Mouse (Mus musculus) liver, embryonic 11.5 days (tissue): ENCODE results near the gene Grik3. TPM values are rescaled to one million over a fixed set of nuclear protein-coding genes. Genes with fewer than 3 reads are reported as not detected.

Source experiments
- ATAC-seq: fragments of 200-750 bp; cut with Nextera tagmentation; replicated peaks from 2 replicates; pipeline ENCODE4 v1.8.0; 2017; ENCODE audit warnings: moderate number of reproducible peaks, mild to moderate bottlenecking, moderate TSS enrichment, moderate library complexity; ENCODE audit not compliant: low FRiP score
- DNase-seq: peaks from one replicate; pipeline ENCODE4 v3.0.0-alpha.2; 2017; ENCODE audit warnings: low spot score
- H3K27ac ChIP-seq: fragments of 300-500 bp; sonication (generic); 2 replicates; pipeline ENCODE4 v1.5.1; 2014; ENCODE audit warnings: mild to moderate bottlenecking, low read depth, low read length, control low read depth
- H3K27me3 ChIP-seq: fragments of 300-500 bp; sonication (generic); replicated peaks from 2 replicates; pipeline ENCODE4 v1.6.1; 2014; ENCODE audit warnings: low read length, mixed read lengths; ENCODE audit not compliant: control insufficient read depth, insufficient read depth
- H3K36me3 ChIP-seq: fragments of 300-500 bp; sonication (generic); 2 replicates; pipeline ENCODE4 v1.6.1; 2014; ENCODE audit warnings: mild to moderate bottlenecking, low read length, moderate library complexity, mixed read lengths; ENCODE audit not compliant: control insufficient read depth, insufficient read depth
- H3K4me1 ChIP-seq: fragments of 300-500 bp; sonication (generic); replicated peaks from 2 replicates; pipeline ENCODE4 v1.6.1; 2014; ENCODE audit warnings: low read length, mixed read lengths; ENCODE audit not compliant: control insufficient read depth, insufficient read depth
- H3K4me2 ChIP-seq: fragments of 300-500 bp; sonication (generic); 2 replicates; pipeline ENCODE4 v1.6.1; 2014; ENCODE audit warnings: mild to moderate bottlenecking, control low read depth, moderate library complexity
- H3K4me3 ChIP-seq: fragments of 300-500 bp; sonication (generic); 2 replicates; pipeline ENCODE4 v1.5.1; 2014; ENCODE audit warnings: low read depth, low read length, control low read depth
- H3K9ac ChIP-seq: fragments of 300-500 bp; sonication (generic); 2 replicates; pipeline ENCODE4 v1.6.1; 2014; ENCODE audit warnings: low read depth, low read length, control low read depth
- H3K9me3 ChIP-seq: fragments of 300-500 bp; sonication (generic); 2 replicates; pipeline ENCODE4 v1.6.1; 2016; ENCODE audit warnings: low read length, inconsistent platforms, mixed read lengths; ENCODE audit not compliant: control insufficient read depth
- WGBS: fragments of 180-500 bp; shearing (Covaris S2); extraction: QIAGEN DNeasy Blood & Tissue Kit; methylation state at CpG from one replicate; pipeline ENCODE4 v1.1.7; 2014; 5-methylcytosine and 5-hydroxymethylcytosine counted together
- microRNA-seq: library from miRNA; unstranded; fragments of <30 nt; microRNA quantifications from one replicate; pipeline ENCODE4, GENCODE M21; 2017; ENCODE audit warnings: borderline number of aligned reads
- polyA plus RNA-seq: library from polyadenylated mRNA; unstranded; fragments of >200 nt; fragmentation: Nextera tagmentation; extraction: Ambion mirVana; gene quantifications from 2 replicates; pipeline ENCODE4 v1.2.1, GENCODE M21; 2014

Gene Grik3
- polyA plus RNA-seq, 1 experiment from 2014 or later = 0.01 TPM

DNA sequence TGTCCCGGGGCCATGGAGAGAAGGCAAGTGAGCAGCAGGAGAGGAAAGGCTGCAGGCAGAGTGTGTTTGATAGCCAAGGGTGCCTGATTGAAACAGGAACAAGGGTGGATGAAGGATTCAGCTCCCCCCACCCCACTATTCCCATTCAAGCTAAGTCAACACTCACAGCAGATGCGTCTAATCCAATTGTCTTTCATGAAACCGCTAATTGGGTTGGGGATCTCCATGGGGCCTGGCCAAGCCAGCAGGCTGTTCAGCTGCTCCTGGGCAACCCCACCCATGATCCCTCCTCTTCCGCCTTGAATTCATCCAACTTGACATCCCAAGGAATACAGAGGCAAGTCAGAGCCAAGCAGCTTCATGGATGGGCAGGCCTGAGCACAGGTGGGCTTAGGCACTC lies 246.3 kb downstream of the Grik3 start:
- Histone ChIP-seq H3K27ac (no peak overlapping the region), H3K4me1 (no peaks in the 10 kb centered on the region), H3K9me3 (no peaks in the 10 kb centered on the region), H3K9ac (no peak overlapping the region), H3K36me3 (no peaks in the 10 kb centered on the region), H3K4me3 (no peak overlapping the region), H3K27me3 (peaks cover 1% of the 10 kb centered on the region; the same call in 1 of the 2 replicates), H3K4me2 (no peak overlapping the region)
- DNase-seq (no peak), ATAC-seq (no peak)
- 71% methylated on average over 4 of the region's 4 CpGs for WGBS

- WGBS = 70% methylated on average over 4 of the region's 4 CpGs
- ATAC-seq (no peak), DNase-seq (no peak)
- Histone ChIP-seq H3K9me3 (no peaks in the 10 kb centered on the region), H3K4me3 (no peak overlapping the region), H3K4me1 (no peaks in the 10 kb centered on the region), H3K36me3 (no peaks in the 10 kb centered on the region), H3K27ac (no peak overlapping the region), H3K4me2 (no peak overlapping the region), H3K9ac (no peak overlapping the region), H3K27me3 (no peaks in the 10 kb centered on the region)
Observed at GRCm38 (mm10) chr4:125738825-125739224, 248.3 kb downstream of the Grik3 start.

GRCm38 (mm10) chr4:125742162-125742571 lies 251.7 kb downstream of the Grik3 start:
- H3K4me1 ChIP-seq = no peaks in the 10 kb centered on the region
- no peak overlapping the region for H3K4me3 ChIP-seq
- WGBS = 67% methylated on average over 16 of the region's 16 CpGs
- H3K36me3 ChIP-seq = no peaks in the 10 kb centered on the region
- no peak overlapping the region for H3K4me2 ChIP-seq
- no peaks in the 10 kb centered on the region for H3K9me3 ChIP-seq
- H3K9ac ChIP-seq = no peak overlapping the region
- H3K27ac ChIP-seq = no peak overlapping the region
- no peaks in the 10 kb centered on the region for H3K27me3 ChIP-seq
- DNase-seq = no peak
- no peak for ATAC-seq

- no peak overlapping the region for H3K4me2 ChIP-seq
- DNase-seq (no peak), ATAC-seq (no peak)
- no peak overlapping the region for H3K9ac ChIP-seq
- no peaks in the 10 kb centered on the region for H3K36me3 ChIP-seq
- no peaks in the 10 kb centered on the region for H3K27me3 ChIP-seq
- no peaks in the 10 kb centered on the region for H3K9me3 ChIP-seq
- H3K4me3 ChIP-seq = no peak overlapping the region
- no peak overlapping the region for H3K27ac ChIP-seq
- 48% methylated on average over 3 of the region's 3 CpGs for WGBS
- no peaks in the 10 kb centered on the region for H3K4me1 ChIP-seq
Observed at GRCm38 (mm10) chr4:125745902-125746301, 255.4 kb downstream of the Grik3 start.

DNA sequence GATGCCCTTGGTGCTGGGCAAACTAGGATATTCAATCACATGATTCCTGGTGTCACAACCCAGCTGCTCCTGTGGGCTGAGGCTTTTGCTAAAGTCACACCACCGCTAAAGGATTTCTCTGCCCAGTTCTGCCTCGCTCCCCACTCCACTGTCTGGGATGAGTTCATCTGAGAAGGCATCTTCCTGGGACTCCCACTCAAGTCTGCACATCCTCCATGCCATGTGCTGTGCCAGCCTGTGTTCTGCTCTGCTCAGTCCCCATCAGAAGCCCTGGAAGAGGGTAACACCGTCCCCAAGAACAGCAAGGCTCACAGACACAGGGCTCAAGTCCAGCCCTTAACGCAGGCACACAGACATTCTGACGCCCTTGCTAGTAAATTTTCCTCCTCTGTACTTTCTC lies 265.9 kb downstream of the Grik3 start:
- no peak overlapping the region for H3K9ac ChIP-seq
- H3K4me2 ChIP-seq = no peak overlapping the region
- DNase-seq = no peak
- no peaks in the 10 kb centered on the region for H3K4me1 ChIP-seq
- 81% methylated on average over 5 of the region's 5 CpGs for WGBS
- no peaks in the 10 kb centered on the region for H3K9me3 ChIP-seq
- ATAC-seq = no peak
- H3K27me3 ChIP-seq = no peaks in the 10 kb centered on the region
- no peaks in the 10 kb centered on the region for H3K36me3 ChIP-seq
- no peak overlapping the region for H3K27ac ChIP-seq
- no peak overlapping the region for H3K4me3 ChIP-seq

DNA sequence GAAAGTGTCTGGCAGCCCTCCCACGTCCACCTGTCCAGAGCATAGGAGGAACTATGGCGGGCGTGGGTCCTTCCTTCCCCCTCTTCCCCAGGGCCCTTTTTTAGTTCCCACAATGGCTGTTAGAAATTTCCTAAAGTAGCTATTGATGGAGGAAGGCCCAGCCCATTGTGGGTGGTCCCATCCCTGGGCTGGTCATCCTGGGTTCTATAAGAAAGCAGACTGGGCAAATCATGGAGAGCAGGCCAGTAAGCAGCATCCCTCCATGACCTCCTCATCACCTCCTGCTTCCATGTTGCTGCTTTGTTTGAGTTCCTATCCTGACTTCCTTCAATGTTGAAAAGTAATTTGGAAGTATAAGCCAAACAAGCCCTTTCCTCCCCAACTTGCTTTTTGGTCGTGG lies 269.8 kb downstream of the Grik3 start:
- ATAC-seq (no peak), DNase-seq (no peak)
- no peak overlapping the region for H3K9ac ChIP-seq
- no peaks in the 10 kb centered on the region for H3K27me3 ChIP-seq
- 63% methylated on average over 4 of the region's 4 CpGs for WGBS
- H3K9me3 ChIP-seq = no peaks in the 10 kb centered on the region
- no peak overlapping the region for H3K4me2 ChIP-seq
- H3K27ac ChIP-seq = no peak overlapping the region
- H3K4me1 ChIP-seq = no peaks in the 10 kb centered on the region
- H3K4me3 ChIP-seq = no peak overlapping the region
- H3K36me3 ChIP-seq = no peaks in the 10 kb centered on the region

GRCm38 (mm10) chr4:125763056-125763455 lies 272.6 kb downstream of the Grik3 start:
- Histone ChIP-seq H3K4me1 (no peaks in the 10 kb centered on the region), H3K27me3 (no peaks in the 10 kb centered on the region), H3K9me3 (no peaks in the 10 kb centered on the region), H3K36me3 (no peaks in the 10 kb centered on the region), H3K4me3 (no peak overlapping the region), H3K9ac (no peak overlapping the region), H3K27ac (no peak overlapping the region), H3K4me2 (no peak overlapping the region)
- WGBS = 57% methylated on average over 5 of the region's 5 CpGs
- DNase-seq (no peak), ATAC-seq (no peak)

Small RNAs within 50 kb of the gene (microRNA-seq; reads per million reads assigned to microRNA genes)
- not detected for gene Mir692-2
